Mouse (Mus musculus) lung, embryonic 14.5 days (tissue): ENCODE results near the gene Olfr124. TPM values are rescaled to one million over a fixed set of nuclear protein-coding genes. Genes with fewer than 3 reads are reported as not detected.

Experiments
- ATAC-seq: fragments of 200-750 bp; cut with Nextera tagmentation; 2 replicates; pipeline ENCODE4 v1.8.0; 2017; ENCODE audit warnings: mild to moderate bottlenecking, moderate TSS enrichment, moderate library complexity; ENCODE audit not compliant: insufficient read depth
- DNase-seq: peaks from one replicate; pipeline ENCODE4 v3.0.0-alpha.2; 2015
- H3K27ac ChIP-seq: fragments of 300-500 bp; sonication (generic); 2 replicates; pipeline ENCODE4 v1.5.1; 2014; ENCODE audit warnings: low read depth, mild to moderate bottlenecking, moderate library complexity
- H3K27me3 ChIP-seq: fragments of 300-500 bp; sonication (generic); 2 replicates; pipeline ENCODE4 v1.6.1; 2014; ENCODE audit warnings: low read length, control low read depth; ENCODE audit not compliant: insufficient read depth
- H3K36me3 ChIP-seq: fragments of 300-500 bp; sonication (generic); 2 replicates; pipeline ENCODE4 v1.6.1; 2014; ENCODE audit warnings: control low read depth; ENCODE audit not compliant: insufficient read depth
- H3K4me1 ChIP-seq: fragments of 300-500 bp; sonication (generic); 2 replicates; pipeline ENCODE4 v1.6.1; 2014; ENCODE audit warnings: antibody characterized with exemption, control low read depth; ENCODE audit not compliant: insufficient read depth
- H3K4me2 ChIP-seq: fragments of 300-500 bp; sonication (generic); 2 replicates; pipeline ENCODE4 v1.6.1; 2014; ENCODE audit warnings: mild to moderate bottlenecking
- H3K4me3 ChIP-seq: fragments of 300-500 bp; sonication (generic); 2 replicates; pipeline ENCODE4 v1.5.1; 2014; ENCODE audit warnings: low read depth, low read length
- H3K9ac ChIP-seq: fragments of 300-500 bp; sonication (generic); 2 replicates; pipeline ENCODE4 v1.6.1; 2014
- H3K9me3 ChIP-seq: fragments of 300-500 bp; sonication (generic); 2 replicates; pipeline ENCODE4 v1.6.1; 2016; ENCODE audit warnings: low read depth, low read length, control low read depth
- CTCF ChIP-seq: IDR thresholded peaks from 2 replicates; pipeline ENCODE4 v1.5.1; 2016; ENCODE audit warnings: antibody characterized with exemption, low read depth
- WGBS: fragments of 180-500 bp; shearing (Covaris S2); extraction: QIAGEN DNeasy Blood & Tissue Kit; methylation state at CpG from one replicate; pipeline ENCODE4 v1.1.7; 2014; 5-methylcytosine and 5-hydroxymethylcytosine counted together
- polyA plus RNA-seq: library from polyadenylated mRNA; unstranded; fragments of >200 nt; fragmentation: Nextera tagmentation; extraction: Ambion mirVana; gene quantifications from 2 replicates; pipeline ENCODE4 v1.2.1, GENCODE M21; 2014

The Olfr124 gene
- not detected in 2 replicates for polyA plus RNA-seq

GRCm38 (mm10) chr17:37799588-37799987, at the start of gene Olfr124:
Gene Olfr124 (plus strand): TSS chr17:37799888.
- Histone ChIP-seq H3K4me1 (no peaks in the 10 kb centered on the region), H3K9me3 (no peaks in the 10 kb centered on the region), H3K36me3 (no peaks in the 10 kb centered on the region), H3K9ac (no peak within 1 kb of the TSS), H3K4me2 (no peak within 1 kb of the TSS), H3K4me3 (no peak within 1 kb of the TSS), H3K27me3 (no peaks in the 10 kb centered on the region), H3K27ac (no peak within 1 kb of the TSS)
- no peak for ATAC-seq
- WGBS, result 77% methylated on average over 3 of the region's 3 CpGs
- TF ChIP-seq CTCF, result no peak
- DNase-seq, result no peak

- DNase-seq (no peak), ATAC-seq (no peak)
- 76% methylated on average over 4 of the region's 4 CpGs for WGBS
- Histone ChIP-seq H3K27ac (no peak within 1 kb of the TSS), H3K4me2 (no peak within 1 kb of the TSS), H3K9me3 (no peaks in the 10 kb centered on the region), H3K4me1 (no peaks in the 10 kb centered on the region), H3K36me3 (no peaks in the 10 kb centered on the region), H3K27me3 (no peaks in the 10 kb centered on the region), H3K9ac (no peak within 1 kb of the TSS), H3K4me3 (no peak within 1 kb of the TSS)
- TF ChIP-seq CTCF, result no peak
These were observed 31.4 kb upstream of the Olfr124 start, which contains the start of gene Olfr122 for GRCm38 (mm10) chr17:37768307-37768706. Gene Olfr122 (plus strand): TSS chr17:37768607.

- no peak within 1 kb of the TSS for H3K4me2 ChIP-seq
- H3K4me1 ChIP-seq, result no peaks in the 10 kb centered on the region
- no peak within 1 kb of the TSS for H3K27ac ChIP-seq
- H3K4me3 ChIP-seq, result no peak within 1 kb of the TSS
- H3K9me3 ChIP-seq, result no peaks in the 10 kb centered on the region
- no peak within 1 kb of the TSS for H3K9ac ChIP-seq
- DNase-seq (no peak), ATAC-seq (no peak)
- no peaks in the 10 kb centered on the region for H3K36me3 ChIP-seq
- 84% methylated on average over 2 of the region's 2 CpGs for WGBS
- no peaks in the 10 kb centered on the region for H3K27me3 ChIP-seq
- no peak for TF ChIP-seq CTCF
These were observed 6.5 kb upstream of the Olfr124 start, which contains the start of gene Olfr123 for GRCm38 (mm10) chr17:37793229-37793628. Gene Olfr123 (plus strand): TSS chr17:37793529.

- H3K9me3 ChIP-seq, result no peaks in the 10 kb centered on the region
- TF ChIP-seq CTCF, result no peak
- DNase-seq (no peak), ATAC-seq (no peak)
- H3K4me1 ChIP-seq, result no peaks in the 10 kb centered on the region
- H3K9ac ChIP-seq, result no peak within 1 kb of the TSS
- no peak within 1 kb of the TSS for H3K27ac ChIP-seq
- H3K4me2 ChIP-seq, result no peak within 1 kb of the TSS
- no peaks in the 10 kb centered on the region for H3K27me3 ChIP-seq
- no peak within 1 kb of the TSS for H3K4me3 ChIP-seq
- H3K36me3 ChIP-seq, result no peaks in the 10 kb centered on the region
These were observed 33.0 kb downstream of the Olfr124 start, which contains the start of gene Olfr125 for GRCm38 (mm10) chr17:37832649-37833048. Gene Olfr125 (plus strand): TSS chr17:37832949.

GRCm38 (mm10) chr17:37847183-37847582, 47.5 kb downstream of the Olfr124 start, which contains the start of gene Olfr126:
Gene Olfr126 (plus strand): TSS chr17:37847483.
- H3K4me3 ChIP-seq, result no peak within 1 kb of the TSS
- DNase-seq (no peak), ATAC-seq (no peak)
- no peaks in the 10 kb centered on the region for H3K9me3 ChIP-seq
- no peak within 1 kb of the TSS for H3K27ac ChIP-seq
- no peak within 1 kb of the TSS for H3K9ac ChIP-seq
- no peaks in the 10 kb centered on the region for H3K4me1 ChIP-seq
- no peak within 1 kb of the TSS for H3K4me2 ChIP-seq
- no peak for TF ChIP-seq CTCF
- H3K27me3 ChIP-seq, result no peaks in the 10 kb centered on the region
- H3K36me3 ChIP-seq, result no peaks in the 10 kb centered on the region

Other genes starting within 250 kb of the Olfr124 start
- gene Olfr112, start 230.4 kb upstream of the Olfr124 start, polyA plus RNA-seq, result not detected in 2 replicates
- not detected in 2 replicates for gene Olfr113, start 222.2 kb upstream of the Olfr124 start, polyA plus RNA-seq
- gene Olfr114, start 207.1 kb upstream of the Olfr124 start, polyA plus RNA-seq, result not detected in 2 replicates
- gene Olfr115, start 172.8 kb upstream of the Olfr124 start, polyA plus RNA-seq, result not detected in 2 replicates
- gene Olfr116, start 172.7 kb upstream of the Olfr124 start, polyA plus RNA-seq, result not detected in 2 replicates
- gene Olfr117, start 136.1 kb upstream of the Olfr124 start, polyA plus RNA-seq, result not detected in 2 replicates
- gene Olfr118, start 132.9 kb upstream of the Olfr124 start, polyA plus RNA-seq, result not detected in 2 replicates
- gene Olfr119, start 103.3 kb upstream of the Olfr124 start, polyA plus RNA-seq, result not detected in 2 replicates
- gene Olfr120, start 78.1 kb upstream of the Olfr124 start, polyA plus RNA-seq, result not detected in 2 replicates
- not detected in 2 replicates for gene Olfr121, start 51.0 kb upstream of the Olfr124 start, polyA plus RNA-seq
- not detected in 2 replicates for gene Olfr122, start 31.3 kb upstream of the Olfr124 start, polyA plus RNA-seq
- not detected in 2 replicates for gene Olfr123, start 6.4 kb upstream of the Olfr124 start, polyA plus RNA-seq
- not detected in 2 replicates for gene Olfr125, start 33.1 kb downstream of the Olfr124 start, polyA plus RNA-seq
- not detected in 2 replicates for gene Olfr126, start 47.6 kb downstream of the Olfr124 start, polyA plus RNA-seq
- gene Olfr127, start 100.5 kb downstream of the Olfr124 start, polyA plus RNA-seq, result not detected in 2 replicates
- not detected in 2 replicates for gene Olfr128, start 120.7 kb downstream of the Olfr124 start, polyA plus RNA-seq
- not detected in 2 replicates for gene Olfr761, start 153.2 kb downstream of the Olfr124 start, polyA plus RNA-seq